Mouse (Mus musculus) erythroblast, embryonic 14.5 days (primary cell): ENCODE measurements at regions not wholly inside any gene's neighbourhood (a gene's known extent, or its start where the extent isn't known, plus 50 kb on each side); places are given as distances from the start of the nearest gene placed in this dataset.

ENCODE experiments used
- GATA1 ChIP-seq: IDR thresholded peaks from 2 replicates; pipeline ENCODE4 v1.6.1; 2012; ENCODE audit warnings: low read length, inconsistent platforms, mixed read lengths
- TAL1 ChIP-seq: IDR thresholded peaks from 3 replicates; pipeline ENCODE4 v1.6.1; 2012; ENCODE audit warnings: low read length, inconsistent platforms, mixed read lengths

GRCm38 (mm10) chr14:102736656-102737055 is 245.8 kb downstream of the Kctd12 start:
- no peak for TF ChIP-seq GATA1
- TF ChIP-seq TAL1, result no peak
